Mouse (Mus musculus) megakaryocyte, adult 5-6 weeks (primary cell): ENCODE data around the gene Tub. TPM values are rescaled to one million over a fixed set of nuclear protein-coding genes. Genes with fewer than 3 reads are reported as not detected.

ENCODE experiments used
- ATAC-seq: 2 replicates; pipeline ENCODE4 v1.8.0; 2016; ENCODE audit warnings: mild to moderate bottlenecking, inconsistent platforms; ENCODE audit not compliant: poor library complexity, severe bottlenecking
- total RNA-seq, 2 experiments: library from RNA; stranded (forward) in 1 of 2; stranded (reverse) in 1 of 2; fragments of 153-499, 151-499 nt in 1 of 2; fragments of 221-1000, 200-1000 nt in 1 of 2; gene quantifications; 2 replicates each; pipeline versions ENCODE4 v1.2.3 to v1.2.4; 2015 to 2017

Gene Tub
- total RNA-seq (2015) (not detected in 2 replicates), total RNA-seq (2017) (not detected in 2 replicates)

DNA sequence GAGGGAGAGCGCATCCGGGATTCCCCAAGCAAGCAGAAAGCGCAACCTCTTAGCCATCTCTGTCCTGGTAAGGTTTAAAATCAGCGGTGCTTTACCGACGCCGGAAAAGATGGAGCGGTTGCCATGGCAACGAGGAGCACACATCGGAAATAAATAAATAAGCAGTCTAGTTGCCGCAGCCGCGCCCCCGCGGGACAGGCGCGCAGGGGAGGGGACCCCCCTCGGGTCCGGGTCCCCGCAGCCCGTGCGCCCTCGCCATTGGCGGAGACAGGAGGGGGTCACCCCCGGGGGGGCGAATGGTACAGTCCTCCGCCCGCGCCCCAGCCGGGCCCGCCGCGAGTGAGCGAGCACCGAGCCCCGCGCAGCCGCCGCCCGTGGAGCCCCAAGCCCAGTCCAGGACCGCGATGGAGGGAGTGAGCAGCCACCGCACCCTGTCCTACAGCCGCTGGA is at the start of gene Tub:
TSS of gene Tub (plus strand) at position 27 of the 450 bp plus-strand sequence.
- no peak for ATAC-seq

GRCm38 (mm10) chr7:108903969-108904368 is 46.2 kb upstream of the Tub start:
- no peak for ATAC-seq

- ATAC-seq: peak; percentile 53
These were observed 23.1 kb upstream of the Tub start for GRCm38 (mm10) chr7:108927043-108927442.

DNA sequence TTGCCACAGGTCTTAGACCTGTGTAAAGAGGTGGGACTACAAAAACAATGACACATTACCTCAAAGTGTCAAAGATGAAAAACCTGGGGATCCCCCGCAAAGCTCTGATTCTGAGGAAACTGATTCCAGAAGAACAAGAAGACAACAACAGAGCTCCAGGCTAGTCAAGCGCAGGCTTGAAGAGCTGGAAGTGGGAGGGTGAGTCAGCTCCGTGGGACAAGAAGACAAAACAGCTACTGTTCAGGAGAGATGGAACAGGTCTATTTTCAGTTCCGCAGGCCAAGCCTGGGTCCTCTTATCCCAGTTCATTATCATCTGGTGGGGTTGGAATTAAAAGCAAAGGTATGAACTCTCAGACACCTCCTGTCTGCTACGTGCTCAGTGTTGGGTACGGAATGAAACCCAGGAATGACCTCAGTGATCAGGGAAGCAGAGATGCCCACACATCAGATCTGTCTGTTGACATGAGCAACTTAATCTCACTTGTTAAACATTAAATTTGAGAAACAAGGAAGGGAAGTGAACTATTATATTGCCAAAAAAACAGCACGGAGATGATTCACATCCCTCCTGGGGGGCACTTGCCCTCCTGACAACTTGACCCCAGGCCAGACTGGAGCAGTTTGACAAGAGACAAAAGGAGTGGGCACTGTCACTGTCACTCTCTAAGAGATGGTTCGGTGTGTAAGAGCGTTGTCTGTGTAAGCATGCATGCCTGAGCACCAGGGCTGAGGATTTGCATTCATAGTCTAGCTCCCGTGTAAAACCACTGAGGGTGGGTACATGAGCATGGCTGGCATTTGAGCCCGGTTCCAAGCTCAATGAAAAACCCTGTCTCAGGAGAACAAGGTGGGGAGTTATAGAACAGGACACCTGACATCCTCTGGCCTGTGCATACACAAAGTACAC is 21.6 kb upstream of the Tub start:
- ATAC-seq: no peak

DNA sequence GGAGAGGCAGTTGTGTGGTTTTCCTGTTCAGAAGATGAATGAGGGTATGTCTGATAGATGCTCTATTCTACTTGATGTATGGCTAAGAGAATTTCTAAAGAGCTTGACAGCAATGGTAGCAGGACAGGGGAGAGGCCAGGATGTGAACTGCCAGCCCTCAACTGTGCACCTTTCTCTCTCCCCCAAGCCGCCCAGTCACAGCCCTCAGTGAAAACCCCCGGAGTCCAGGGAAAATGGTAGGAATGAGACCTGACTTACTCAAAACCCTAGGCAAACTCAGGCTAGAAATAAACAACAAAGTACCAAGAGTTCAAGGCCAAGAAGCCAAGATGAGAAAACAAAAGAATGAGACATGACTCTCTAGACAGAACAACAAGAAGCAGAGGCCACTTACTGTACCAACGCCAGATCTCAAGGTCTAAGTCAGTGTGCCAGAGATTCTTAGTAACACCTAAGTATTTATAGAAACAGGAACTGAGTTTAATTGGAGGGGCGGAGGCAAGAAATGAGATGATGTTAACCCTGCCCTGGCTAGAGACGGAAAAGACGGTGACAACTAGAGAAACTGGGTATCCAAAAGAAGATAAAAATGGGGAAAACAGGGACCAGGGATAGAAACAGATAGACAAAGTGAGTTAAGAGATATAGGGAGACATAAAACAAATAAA is 20.3 kb upstream of the Tub start, which contains the start of gene Nlrp10:
TSS of gene Nlrp10 (minus strand) at position 453 of the 668 bp plus-strand sequence.
- ATAC-seq: peak; percentile 38

DNA sequence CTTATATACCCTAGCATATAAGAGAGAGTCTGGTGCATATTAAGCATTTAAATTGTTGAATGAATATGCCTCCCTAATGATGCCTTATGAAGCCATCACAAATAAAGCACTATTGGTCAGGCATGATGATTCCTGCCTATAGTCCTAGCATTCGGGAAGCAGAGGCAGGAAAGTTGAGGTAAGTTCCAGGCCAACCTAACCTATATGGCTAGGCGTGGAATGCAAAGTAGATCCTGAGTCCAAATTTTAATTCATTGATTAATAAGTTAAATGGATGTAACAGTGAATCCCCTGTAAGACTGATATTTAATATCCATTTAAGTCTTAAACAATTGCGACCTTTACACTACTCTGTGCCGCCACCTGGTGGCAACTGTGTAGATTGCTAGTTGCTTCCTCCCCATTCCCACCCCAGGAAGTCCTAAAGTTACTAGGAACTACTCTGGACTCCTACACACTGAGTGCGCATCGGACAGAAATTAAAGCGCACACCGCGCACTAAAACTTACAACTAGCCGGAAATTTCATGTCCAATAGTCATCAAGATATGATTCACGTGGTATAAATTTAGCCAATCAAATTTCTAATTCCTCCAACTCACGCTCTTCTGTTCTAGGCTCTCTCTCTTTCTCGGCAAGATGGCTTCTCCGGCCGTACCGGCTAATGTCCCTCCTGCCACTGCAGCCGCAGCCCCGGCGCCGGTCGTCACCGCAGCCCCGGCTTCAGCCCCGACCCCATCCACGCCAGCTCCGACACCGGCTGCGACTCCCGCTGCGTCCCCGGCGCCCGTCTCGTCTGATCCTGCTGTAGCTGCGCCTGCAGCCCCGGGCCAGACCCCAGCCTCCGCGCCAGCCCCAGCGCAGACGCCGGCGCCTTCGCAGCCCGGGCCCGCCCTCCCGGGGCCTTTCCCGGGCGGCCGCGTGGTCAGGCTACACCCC is 16.1 kb upstream of the Tub start, which contains the start of gene Eif3f:
TSS of gene Eif3f (plus strand) at position 624 of the 938 bp plus-strand sequence.
- peak; percentile 92 for ATAC-seq

- no peak for ATAC-seq
These were observed 15.3 kb upstream of the Tub start for GRCm38 (mm10) chr7:108934836-108935235.

DNA sequence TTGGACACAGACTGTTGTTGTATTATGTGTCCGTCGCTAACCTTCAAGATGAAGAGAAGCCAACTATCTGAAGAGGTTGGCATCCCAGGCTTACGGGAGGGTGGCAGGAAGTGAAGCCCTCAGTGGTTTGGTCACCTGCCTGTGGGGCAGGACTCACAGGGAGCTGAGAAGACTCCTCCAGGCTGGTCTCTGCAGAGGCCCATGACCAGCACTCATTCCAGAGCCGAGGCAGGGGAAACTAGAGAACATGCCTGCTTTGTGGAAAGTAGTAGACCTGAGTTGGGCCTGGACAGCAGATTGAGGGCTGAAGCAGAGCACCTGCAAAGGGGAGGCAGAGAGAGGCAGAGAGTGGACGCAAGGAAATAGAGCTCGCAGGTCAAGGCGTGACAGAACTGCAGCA is 14.7 kb upstream of the Tub start:
- ATAC-seq: no peak

DNA sequence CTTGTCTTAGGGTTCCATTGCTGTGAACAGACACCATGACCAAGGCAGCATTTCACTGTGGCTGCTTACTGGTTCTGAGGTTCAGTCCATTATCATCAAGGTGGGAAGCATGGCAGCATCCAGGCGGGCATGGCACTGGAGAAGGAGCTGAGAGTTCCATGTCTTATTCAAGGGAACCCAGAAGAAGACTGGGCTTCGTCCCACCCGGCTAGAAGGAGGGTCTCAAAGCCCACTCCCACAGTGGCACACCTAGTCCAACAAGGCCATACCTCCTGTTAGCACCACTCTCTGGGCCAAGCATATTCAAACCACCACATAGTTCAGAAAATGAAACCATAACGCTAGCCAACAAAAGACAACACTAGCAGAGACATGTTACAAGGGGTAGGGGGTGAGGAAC is 13.5 kb upstream of the Tub start:
- no peak for ATAC-seq

DNA sequence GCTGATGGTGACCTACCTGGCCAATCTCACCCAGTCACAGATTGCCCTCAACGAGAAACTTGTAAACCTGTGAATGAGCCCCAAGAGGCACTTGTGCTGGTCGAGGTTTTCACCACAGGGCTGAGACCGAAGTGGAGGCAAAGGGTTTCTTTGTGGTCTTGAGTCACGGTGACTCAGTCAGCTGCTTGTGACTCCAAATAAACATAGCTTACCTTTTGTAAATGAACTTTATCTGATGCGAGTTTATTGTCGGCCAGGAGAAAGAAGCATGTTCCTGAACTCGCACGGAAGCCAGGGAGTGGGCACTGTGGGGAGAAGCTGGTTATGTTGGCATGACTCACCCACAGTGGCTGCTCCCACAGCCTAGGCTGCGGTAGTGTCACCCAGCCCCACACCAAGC is 8.7 kb upstream of the Tub start:
- ATAC-seq: no peak

DNA sequence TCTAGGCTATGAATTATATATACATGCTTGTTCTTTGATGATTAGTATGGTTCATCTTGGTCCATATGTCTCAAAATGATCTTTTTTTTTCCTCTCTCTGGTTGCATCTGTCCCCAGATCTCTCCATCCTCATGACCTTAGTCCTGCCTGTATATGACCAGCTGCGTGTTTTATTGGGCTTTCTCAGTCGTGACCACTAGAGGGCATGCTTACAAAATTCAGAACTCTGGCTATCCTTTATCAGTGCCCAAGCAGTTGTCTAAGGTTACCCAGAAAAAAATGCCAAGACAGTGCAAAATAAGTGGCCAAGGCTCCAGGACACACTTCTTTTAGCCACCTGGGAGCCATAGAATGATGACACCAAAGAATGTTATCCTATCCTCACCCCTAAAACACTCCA is 6.1 kb upstream of the Tub start:
- peak; percentile 93 for ATAC-seq

GRCm38 (mm10) chr7:108948611-108949010 is 1.5 kb upstream of the Tub start:
- no peak for ATAC-seq

GRCm38 (mm10) chr7:108949301-108949700 is 837 bp upstream of the Tub start:
- no peak for ATAC-seq

GRCm38 (mm10) chr7:108950762-108951331 is 709 bp downstream of the Tub start:
- no peak for ATAC-seq

DNA sequence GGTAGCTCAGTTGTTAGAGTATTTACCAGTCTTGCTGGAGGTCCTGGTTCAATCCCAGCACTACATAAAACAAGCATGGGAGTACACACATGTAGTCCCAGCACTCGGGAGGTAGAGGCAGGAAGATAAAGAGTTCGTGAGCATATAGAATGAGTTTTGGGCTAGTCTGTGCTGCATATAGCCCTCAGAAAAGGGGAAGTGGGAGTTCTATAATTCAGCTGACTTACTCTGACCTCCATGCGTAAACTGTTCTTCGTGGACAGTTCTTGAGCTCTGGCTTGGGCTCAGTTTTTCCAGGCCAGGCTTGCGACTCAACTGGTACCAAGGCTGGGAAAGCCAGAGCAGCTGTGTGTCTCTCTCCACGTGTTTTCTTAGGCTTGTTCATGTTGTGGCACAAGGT is 2.7 kb downstream of the Tub start:
- ATAC-seq: 0 out of 2 replicates have a peak, but pooled peaks have one; percentile 30

- ATAC-seq: peak; percentile 59
These were observed 4.0 kb downstream of the Tub start for GRCm38 (mm10) chr7:108954185-108954584.

- ATAC-seq: peak; percentile 84
These were observed 7.6 kb downstream of the Tub start for GRCm38 (mm10) chr7:108957734-108958133.

DNA sequence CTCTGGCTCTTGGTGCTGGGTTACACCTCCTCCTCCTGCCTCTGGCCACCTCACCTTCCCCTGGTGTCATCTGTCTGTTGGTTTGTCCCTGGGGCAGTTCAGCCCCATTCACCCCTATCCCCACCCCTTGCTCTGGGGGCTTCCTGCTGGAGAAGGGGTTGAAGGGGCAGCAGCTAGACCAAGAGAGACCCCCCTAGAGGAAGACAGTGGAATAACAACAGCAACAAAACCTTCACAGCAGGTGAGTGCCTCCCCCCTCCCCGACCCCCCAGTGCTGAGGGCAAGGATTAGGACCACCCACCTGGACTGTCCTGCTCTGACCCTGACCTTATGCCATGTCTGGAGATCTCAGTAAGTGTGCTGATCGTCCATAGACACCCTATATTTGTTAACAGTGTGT is 15.8 kb downstream of the Tub start:
- ATAC-seq: 0 out of 2 replicates have a peak, but pooled peaks have one; percentile 14

DNA sequence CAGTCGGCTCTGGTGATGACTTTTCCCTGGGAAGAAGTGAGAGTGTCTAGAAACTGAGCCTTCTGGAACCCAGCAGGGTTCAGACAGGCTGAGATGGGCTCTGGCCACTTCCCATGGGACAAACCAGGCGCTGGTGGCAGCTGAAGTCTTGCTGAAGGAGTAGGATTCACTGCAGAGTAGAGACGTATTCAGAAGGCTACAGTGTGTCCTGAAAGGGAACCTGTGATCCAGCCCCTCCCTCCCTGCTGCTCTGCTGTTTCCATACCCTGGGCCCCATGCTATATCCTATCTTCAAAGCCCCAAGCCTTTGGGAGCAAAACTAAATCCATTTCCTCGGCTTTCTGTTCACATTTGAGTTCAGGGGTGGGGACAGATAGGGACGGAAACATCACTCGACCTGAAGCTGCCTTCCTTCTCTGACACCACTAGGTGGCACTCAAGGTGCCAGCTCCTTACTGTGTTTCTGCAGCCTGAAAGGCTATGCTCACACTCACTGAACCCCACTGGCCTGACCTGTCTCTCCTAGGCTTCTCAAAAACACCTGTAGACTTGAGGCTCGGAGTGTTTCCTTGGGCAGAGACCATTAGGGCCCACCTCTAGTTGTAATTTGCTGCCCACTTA is 16.7 kb downstream of the Tub start:
- ATAC-seq: peak; percentile 87

DNA sequence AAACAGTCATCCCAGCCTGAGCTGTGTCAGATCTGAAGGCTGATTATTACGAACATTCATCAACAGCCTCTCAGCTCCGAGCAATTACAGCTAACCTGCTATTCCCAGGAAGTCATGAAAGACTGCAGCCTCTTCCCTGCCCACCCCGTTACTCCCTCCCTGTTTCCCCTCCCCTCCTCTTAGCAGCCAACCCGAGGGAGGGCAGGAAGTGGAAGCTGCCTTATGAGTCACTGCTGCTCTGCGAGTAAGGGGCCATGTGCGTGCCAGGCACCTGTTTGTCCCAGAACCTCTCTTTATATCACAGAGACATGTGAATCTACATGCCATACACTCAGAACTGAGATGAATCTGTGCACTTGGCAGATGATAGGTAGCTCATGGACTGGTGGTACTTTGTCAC is 18.1 kb downstream of the Tub start:
- no peak for ATAC-seq
